Mouse (Mus musculus): ENCODE results near the gene Dgkd. TPM values are rescaled to one million over a fixed set of nuclear protein-coding genes. Genes with fewer than 3 reads are reported as not detected.

Dgkd gene
- polyA plus RNA-seq, 1 experiment: 47.1 TPM

DNA sequence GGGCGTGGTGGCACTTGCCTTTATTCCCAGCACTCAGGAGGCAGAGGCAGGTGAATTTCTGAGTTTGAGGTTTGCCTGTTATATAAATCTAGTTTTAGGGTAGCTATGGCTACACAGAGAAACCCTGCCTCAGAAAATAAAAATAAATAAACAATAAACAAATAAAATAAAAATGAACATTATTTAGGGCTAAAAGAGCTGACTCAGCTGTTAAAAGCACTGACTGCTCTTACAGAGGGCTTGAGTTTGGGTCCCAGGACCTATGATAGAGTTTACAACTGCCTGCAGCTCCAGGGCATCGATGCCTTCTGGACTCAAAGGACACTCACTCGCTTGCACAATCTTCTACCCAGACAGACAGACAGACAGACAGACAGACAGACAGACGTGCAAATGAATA is 40.3 kb downstream of the Dgkd start:
- TF ChIP-seq CTCF (IDR thresholded peaks at IDR 0.05; ENCODE audit: extremely low read depth, insufficient read length, insufficient replicate concordance, low read depth, low read length): no peak
- TF ChIP-seq POLR2A (IDR thresholded peaks at IDR 0.05; ENCODE audit: low read depth, low read length): no peak
- Histone ChIP-seq H3K27ac (ENCODE audit: insufficient read depth, low read depth, low read length) (0 out of 2 replicates have a peak overlapping the region, but pooled peaks have one; percentile 41), H3K4me1 (ENCODE audit: control insufficient read depth, insufficient read depth, insufficient read length, low read length) (peaks cover 26% of the 10 kb centered on the region), H3K4me3 (ENCODE audit: low read depth, low read length) (no peak overlapping the region), H3K27me3 (ENCODE audit: control insufficient read depth, insufficient read depth, low read length) (no peaks in the 10 kb centered on the region), H3K36me3 (ENCODE audit: control insufficient read depth, insufficient read depth, low read length) (no peaks in the 10 kb centered on the region)
- WGBS: 60% methylated on average over 4 of the region's 4 CpGs

DNA sequence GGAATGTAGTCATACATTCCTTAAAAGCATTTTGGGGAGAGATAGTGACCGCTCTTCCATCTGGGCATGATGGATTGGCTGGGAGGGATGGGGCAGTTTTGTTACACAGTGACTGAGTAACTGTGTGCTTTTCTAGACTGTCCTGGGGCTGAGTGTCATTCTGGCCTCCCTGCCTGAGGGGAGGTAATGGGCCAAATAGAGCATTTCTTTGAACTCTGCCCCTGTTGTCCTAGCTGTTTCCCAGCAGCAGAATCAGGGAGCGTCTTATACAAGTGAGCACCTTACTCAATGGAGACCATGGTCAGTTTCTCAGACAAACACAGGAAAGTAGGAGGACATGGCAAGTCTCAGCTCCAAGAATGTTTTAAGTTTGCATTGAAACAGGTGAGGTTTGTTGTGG is 43.8 kb downstream of the Dgkd start:
- no peaks in the 10 kb centered on the region for H3K27me3 ChIP-seq (ENCODE audit: control insufficient read depth, insufficient read depth, low read length)
- H3K36me3 ChIP-seq (ENCODE audit: control insufficient read depth, insufficient read depth, low read length): no peaks in the 10 kb centered on the region
- 94% methylated on average over 2 of the region's 2 CpGs for WGBS
- H3K4me1 ChIP-seq (ENCODE audit: control insufficient read depth, insufficient read depth, insufficient read length, low read length): peaks cover 18% of the 10 kb centered on the region
- H3K27ac ChIP-seq (ENCODE audit: insufficient read depth, low read depth, low read length): no peak overlapping the region
- TF ChIP-seq POLR2A (IDR thresholded peaks at IDR 0.05; ENCODE audit: low read depth, low read length): no peak
- no peak for TF ChIP-seq CTCF (IDR thresholded peaks at IDR 0.05; ENCODE audit: extremely low read depth, insufficient read length, insufficient replicate concordance, low read depth, low read length)
- H3K4me3 ChIP-seq (ENCODE audit: low read depth, low read length): no peak overlapping the region

DNA sequence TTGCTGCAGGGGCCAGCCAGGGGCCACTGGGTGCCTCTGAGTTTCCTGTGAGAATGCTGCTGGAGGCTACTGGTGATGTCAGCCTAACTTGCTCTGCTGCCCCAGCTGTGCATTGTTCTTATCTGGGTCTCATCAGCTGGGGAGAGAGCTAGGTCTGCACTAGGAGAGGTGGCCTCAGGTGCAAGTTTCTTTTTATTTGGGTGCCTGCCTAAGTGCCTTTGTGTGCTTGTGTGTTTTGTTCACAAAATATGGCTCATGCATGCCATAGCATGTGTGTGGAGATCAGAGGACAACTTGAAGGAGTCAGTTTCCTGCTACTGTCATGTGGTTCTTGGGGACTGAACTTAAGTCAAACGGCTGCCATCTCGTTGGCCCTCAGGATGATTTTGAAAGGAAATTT is 46.6 kb downstream of the Dgkd start:
- H3K4me3 ChIP-seq (ENCODE audit: low read depth, low read length): no peak overlapping the region
- no peaks in the 10 kb centered on the region for H3K27me3 ChIP-seq (ENCODE audit: control insufficient read depth, insufficient read depth, low read length)
- WGBS: 54% methylated on average over 2 of the region's 2 CpGs
- peaks cover 2% of the 10 kb centered on the region; the same call in 1 of the 2 replicates for H3K36me3 ChIP-seq (ENCODE audit: control insufficient read depth, insufficient read depth, low read length)
- no peak for TF ChIP-seq POLR2A (IDR thresholded peaks at IDR 0.05; ENCODE audit: low read depth, low read length)
- TF ChIP-seq CTCF (IDR thresholded peaks at IDR 0.05; ENCODE audit: extremely low read depth, insufficient read length, insufficient replicate concordance, low read depth, low read length): no peak
- H3K27ac ChIP-seq (ENCODE audit: insufficient read depth, low read depth, low read length): no peak overlapping the region
- peaks cover 15% of the 10 kb centered on the region; the same call in 1 of the 2 replicates for H3K4me1 ChIP-seq (ENCODE audit: control insufficient read depth, insufficient read depth, insufficient read length, low read length)

DNA sequence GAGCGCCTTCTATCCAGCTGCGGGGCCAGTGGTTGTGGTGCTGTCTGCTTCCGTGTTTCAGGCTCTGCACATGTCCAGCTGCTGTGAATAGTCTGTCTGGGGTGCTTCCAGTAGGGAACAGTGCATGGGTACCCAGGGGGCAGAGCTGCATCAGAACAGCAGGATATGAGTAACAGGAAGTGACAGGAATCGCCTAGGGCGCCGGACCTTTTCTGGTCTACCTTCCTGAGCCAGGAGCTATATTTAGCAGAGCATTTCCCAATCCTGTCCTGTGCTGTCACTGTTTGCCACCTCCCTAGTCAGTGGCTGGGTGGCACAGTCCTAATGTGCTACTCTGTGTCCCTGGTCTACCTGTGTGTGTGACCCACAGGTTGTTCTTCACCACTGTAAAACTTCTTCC is 47.9 kb downstream of the Dgkd start:
- WGBS: 60% methylated on average over 6 of the region's 6 CpGs
- no peak for TF ChIP-seq POLR2A (IDR thresholded peaks at IDR 0.05; ENCODE audit: low read depth, low read length)
- no peak for TF ChIP-seq CTCF (IDR thresholded peaks at IDR 0.05; ENCODE audit: extremely low read depth, insufficient read length, insufficient replicate concordance, low read depth, low read length)
- H3K4me1 ChIP-seq (ENCODE audit: control insufficient read depth, insufficient read depth, insufficient read length, low read length): peaks cover 15% of the 10 kb centered on the region; the same call in 1 of the 2 replicates
- H3K4me3 ChIP-seq (ENCODE audit: low read depth, low read length): no peak overlapping the region
- peak overlapping the region; percentile 1; the same call in 1 of the 2 replicates for H3K27ac ChIP-seq (ENCODE audit: insufficient read depth, low read depth, low read length)
- H3K27me3 ChIP-seq (ENCODE audit: control insufficient read depth, insufficient read depth, low read length): no peaks in the 10 kb centered on the region
- peaks cover 2% of the 10 kb centered on the region; the same call in 1 of the 2 replicates for H3K36me3 ChIP-seq (ENCODE audit: control insufficient read depth, insufficient read depth, low read length)

DNA sequence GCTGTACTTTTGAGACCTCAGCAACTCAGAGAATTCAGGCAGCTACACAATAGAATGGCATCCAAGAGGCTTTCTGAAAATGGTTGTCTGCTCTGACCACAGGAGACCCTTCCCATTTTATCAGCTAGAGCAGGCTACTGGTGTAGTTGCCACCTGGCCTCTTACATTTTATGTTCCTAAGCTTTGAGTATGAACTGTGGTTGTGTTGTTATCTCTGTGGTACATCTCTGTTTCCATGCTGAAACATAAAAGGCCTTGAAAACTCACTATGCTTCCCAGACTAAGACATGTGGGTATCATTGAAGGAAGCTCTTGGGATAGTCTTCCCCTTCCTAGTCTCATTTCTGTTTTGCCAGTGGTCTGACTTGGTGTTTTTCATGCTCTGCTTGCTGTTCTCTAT is 49.1 kb downstream of the Dgkd start:
- Histone ChIP-seq H3K27ac (ENCODE audit: insufficient read depth, low read depth, low read length) (no peak overlapping the region), H3K4me1 (ENCODE audit: control insufficient read depth, insufficient read depth, insufficient read length, low read length) (peaks cover 6% of the 10 kb centered on the region; the same call in 1 of the 2 replicates), H3K27me3 (ENCODE audit: control insufficient read depth, insufficient read depth, low read length) (no peaks in the 10 kb centered on the region), H3K4me3 (ENCODE audit: low read depth, low read length) (no peak overlapping the region), H3K36me3 (ENCODE audit: control insufficient read depth, insufficient read depth, low read length) (peaks cover 2% of the 10 kb centered on the region; the same call in 1 of the 2 replicates)
- TF ChIP-seq POLR2A (IDR thresholded peaks at IDR 0.05; ENCODE audit: low read depth, low read length) (no peak), CTCF (IDR thresholded peaks at IDR 0.05; ENCODE audit: extremely low read depth, insufficient read length, insufficient replicate concordance, low read depth, low read length) (no peak)

DNA sequence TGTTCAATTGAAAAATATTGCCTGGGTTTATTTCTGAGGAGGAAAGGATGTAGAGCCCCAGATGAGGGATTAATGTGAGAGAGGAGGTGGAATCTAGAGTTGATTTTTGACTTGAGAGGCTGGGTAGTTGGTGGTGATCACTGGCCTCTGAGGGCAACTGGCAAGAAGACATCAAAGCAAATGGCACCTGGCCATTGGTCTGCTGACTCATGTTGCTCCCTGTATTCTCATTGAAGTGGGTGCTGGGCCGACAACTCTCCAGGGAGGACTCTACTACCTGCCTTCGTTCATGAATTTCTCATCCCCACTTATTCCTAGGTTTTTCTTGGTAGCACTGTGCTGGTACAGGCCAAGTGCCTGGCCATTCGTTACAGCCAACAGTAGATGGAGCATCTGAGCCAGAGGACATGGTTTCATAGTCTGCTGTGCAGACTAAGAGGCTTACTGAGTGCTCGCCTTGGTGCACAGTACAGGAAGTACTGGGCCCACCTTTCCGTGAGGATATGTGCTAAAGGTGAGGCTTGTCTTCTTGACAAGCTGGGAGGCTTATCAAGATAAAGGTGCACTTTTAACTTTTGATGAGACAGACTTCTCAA is 53.4 kb downstream of the Dgkd start:
- no peaks in the 10 kb centered on the region for H3K27me3 ChIP-seq (ENCODE audit: control insufficient read depth, insufficient read depth, low read length)
- peaks cover 16% of the 10 kb centered on the region for H3K4me1 ChIP-seq (ENCODE audit: control insufficient read depth, insufficient read depth, insufficient read length, low read length)
- peaks cover 2% of the 10 kb centered on the region; the same call in 1 of the 2 replicates for H3K36me3 ChIP-seq (ENCODE audit: control insufficient read depth, insufficient read depth, low read length)
- peak overlapping the region; percentile 94 for H3K27ac ChIP-seq (ENCODE audit: insufficient read depth, low read depth, low read length)
- 22% methylated on average over 5 of the region's 5 CpGs for WGBS
- no peak overlapping the region for H3K4me3 ChIP-seq (ENCODE audit: low read depth, low read length)
- no peak; the same call in 1 of the 2 replicates for TF ChIP-seq POLR2A (IDR thresholded peaks at IDR 0.05; ENCODE audit: low read depth, low read length)
- peak; percentile 65; the same call in 1 of the 2 replicates for TF ChIP-seq CTCF (IDR thresholded peaks at IDR 0.05; ENCODE audit: extremely low read depth, insufficient read length, insufficient replicate concordance, low read depth, low read length)

DNA sequence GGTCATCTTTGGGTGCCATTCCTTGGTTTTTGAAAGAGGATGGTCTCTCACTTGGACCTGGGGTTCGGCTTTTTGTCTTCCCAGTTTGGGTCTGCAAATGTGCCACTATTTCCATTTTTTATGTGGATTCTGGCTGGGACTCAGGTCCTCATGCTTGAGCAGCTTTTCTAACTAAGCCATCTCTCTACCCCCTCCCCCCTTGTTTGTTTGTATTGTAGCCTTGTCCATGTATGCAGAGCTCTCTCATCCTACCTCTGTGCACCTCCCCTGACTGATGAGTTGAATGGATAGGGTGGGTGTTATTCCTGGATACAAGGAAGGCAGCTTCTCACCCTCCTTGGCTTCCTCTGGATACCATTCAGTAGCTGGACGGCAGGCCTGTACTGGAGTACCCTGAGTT is 54.9 kb downstream of the Dgkd start:
- TF ChIP-seq POLR2A (IDR thresholded peaks at IDR 0.05; ENCODE audit: low read depth, low read length): no peak
- TF ChIP-seq CTCF (IDR thresholded peaks at IDR 0.05; ENCODE audit: extremely low read depth, insufficient read length, insufficient replicate concordance, low read depth, low read length): no peak
- H3K27me3 ChIP-seq (ENCODE audit: control insufficient read depth, insufficient read depth, low read length): no peaks in the 10 kb centered on the region
- peak overlapping the region; percentile 94 for H3K27ac ChIP-seq (ENCODE audit: insufficient read depth, low read depth, low read length)
- no peak overlapping the region for H3K4me3 ChIP-seq (ENCODE audit: low read depth, low read length)
- H3K4me1 ChIP-seq (ENCODE audit: control insufficient read depth, insufficient read depth, insufficient read length, low read length): peaks cover 19% of the 10 kb centered on the region
- H3K36me3 ChIP-seq (ENCODE audit: control insufficient read depth, insufficient read depth, low read length): no peaks in the 10 kb centered on the region
- 89% methylated on average over 2 of the region's 2 CpGs for WGBS

Measured in small intestine, adult 2 months (tissue).